Mouse (Mus musculus) embryo, embryonic 11 days (tissue): ENCODE results near the gene Gm8082.
"Not testable (repeated sequence)": the region's sequence is repeated elsewhere in the genome, so short reads cannot be mapped to it uniquely, and the experiment has no call there.

Experiments used
- DNase-seq: peaks from one replicate; pipeline ENCODE4 v3.0.0-alpha.2; 2015

Gm8082 gene

GRCm38 (mm10) chr14:42993524-42993923 is at the start of gene Gm8082:
Gm8082 (minus strand) TSS chr14:42993624.
- not testable (repeated sequence) for DNase-seq

DNA sequence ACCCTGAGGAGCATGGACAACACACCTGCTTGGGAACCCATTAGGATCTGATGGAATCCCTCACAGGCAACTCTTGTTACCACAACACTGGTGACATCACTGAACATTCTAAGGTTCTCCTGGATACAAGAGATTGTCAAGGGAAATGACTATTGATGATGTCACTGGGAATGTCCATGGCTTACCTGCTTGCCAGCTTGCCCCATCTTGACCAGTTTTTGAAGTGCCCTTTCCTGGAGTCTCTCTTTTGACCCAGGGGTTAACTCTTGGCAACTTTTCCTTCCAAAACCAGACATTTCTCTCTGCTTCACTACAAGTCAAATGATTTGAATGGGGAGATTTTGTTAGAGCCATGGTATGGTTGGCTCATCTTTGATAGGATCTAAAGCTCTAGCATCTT is 22.1 kb upstream of the Gm8082 start, which contains the start of gene Gm10376:
Gm10376 (minus strand) TSS at position 101 of the 400 bp plus-strand sequence.
- DNase-seq: not testable (repeated sequence)
